Mouse (Mus musculus) C2C12 (cell line): ENCODE measurements around the gene Atg2b.
A peak's percentile ranks its signal among the peaks of the same experiment; 100 is the strongest.

Source experiments
- CTCF ChIP-seq: IDR thresholded peaks from one replicate; pipeline ENCODE4 v1.5.1; 2011; ENCODE audit not compliant: control insufficient read depth, insufficient read depth, insufficient read length
- MAX ChIP-seq: IDR thresholded peaks from one replicate; pipeline ENCODE4 v1.6.1; 2011; ENCODE audit warnings: mild to moderate bottlenecking, control low read depth
- USF1 ChIP-seq: IDR thresholded peaks from one replicate; pipeline ENCODE4 v1.6.1; 2011; ENCODE audit warnings: low read depth, mild to moderate bottlenecking, control low read depth, moderate library complexity

DNA sequence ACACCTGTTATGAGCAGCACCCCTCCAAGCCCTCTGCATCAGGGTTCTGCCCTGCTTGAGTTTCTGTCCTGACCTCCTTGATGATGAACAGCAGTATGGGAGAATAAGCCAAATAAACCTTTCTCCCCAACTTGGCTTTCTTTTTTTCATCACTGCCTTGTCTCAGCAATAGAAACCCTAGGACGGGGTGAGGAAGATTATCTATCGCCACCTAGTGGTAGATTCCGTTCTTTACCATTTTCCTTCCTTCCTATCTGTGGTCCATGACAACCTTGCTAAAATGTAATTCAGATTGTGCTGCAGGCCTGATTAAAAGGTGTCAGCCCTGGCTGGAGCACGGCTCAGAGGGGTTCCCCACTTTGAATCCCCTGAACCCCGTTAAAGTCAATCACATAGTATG, 37.6 kb upstream of the Atg2b start:
- no peak for TF ChIP-seq USF1
- TF ChIP-seq MAX: no peak
- peak; percentile 21 for TF ChIP-seq CTCF
